Mouse (Mus musculus) thymus, adult 2 months (tissue): ENCODE measurements around the gene Ank3.

Experiments
- CTCF ChIP-seq: fragments of 200-500 bp; IDR thresholded peaks from 2 replicates; pipeline ENCODE4 v1.5.1; 2012; ENCODE audit warnings: mild to moderate bottlenecking, control low read depth, low read length, moderate library complexity, borderline replicate concordance; ENCODE audit not compliant: control insufficient read depth, poor library complexity, insufficient read depth; ENCODE audit errors: extremely low read depth
- POLR2A ChIP-seq: fragments of 200-500 bp; IDR thresholded peaks from 2 replicates; pipeline ENCODE4 v1.6.1; 2012; ENCODE audit warnings: mild to moderate bottlenecking, low read length, control low read depth, moderate library complexity; ENCODE audit not compliant: control insufficient read depth, poor library complexity, insufficient read depth; ENCODE audit errors: extremely low read depth

DNA sequence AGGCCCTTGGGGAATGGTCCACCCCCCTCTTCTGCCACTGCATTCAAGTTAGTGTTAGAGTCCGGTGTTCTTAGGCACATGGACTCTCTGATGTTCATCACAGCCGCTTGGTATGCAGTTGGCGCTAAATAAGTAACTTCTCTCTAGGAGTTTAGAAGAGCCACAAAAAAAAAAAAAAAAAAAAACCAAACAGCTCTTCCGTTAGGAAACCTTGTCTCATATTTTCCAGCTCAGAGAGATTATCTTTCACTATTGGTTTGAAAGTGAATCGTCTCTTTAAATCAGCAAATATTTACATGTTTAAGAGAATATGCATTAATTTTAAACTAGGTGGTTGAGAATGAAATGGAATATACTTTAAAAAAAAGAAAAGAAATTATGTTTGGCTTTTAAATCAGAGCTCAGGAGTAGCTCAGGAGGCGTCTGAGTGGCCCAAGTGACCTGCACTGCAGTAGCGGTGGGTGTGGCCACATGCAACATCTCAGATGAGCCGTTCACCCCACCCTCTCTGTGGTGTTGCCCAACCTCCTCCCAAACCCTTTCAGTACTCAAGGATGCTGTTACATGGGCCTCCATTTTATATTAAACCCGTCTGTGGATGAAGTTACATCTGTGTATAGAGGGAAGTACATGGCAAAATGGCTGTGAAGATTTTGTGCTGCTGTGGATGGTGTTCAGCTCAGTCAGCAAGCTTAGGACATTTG, 138.0 kb downstream of the Ank3 start:
- TF ChIP-seq CTCF (no peak), POLR2A (no peak)
